Mouse (Mus musculus): ENCODE results near the gene Gm12216. TPM values are rescaled to one million over a fixed set of nuclear protein-coding genes. Genes with fewer than 3 reads are reported as not detected.
"Not testable (repeated sequence)": the region's sequence is repeated elsewhere in the genome, so short reads cannot be mapped to it uniquely, and the experiment has no call there.

The Gm12216 gene
- polyA plus RNA-seq (2015; fragmentation: Nextera tagmentation; extraction: Ambion mirVana), result 0.14 TPM in 1 of 2 replicates, not detected in the other

- H3K27ac ChIP-seq; H3K36me3 ChIP-seq; ATAC-seq (ENCODE audit: low read depth); H3K27me3 ChIP-seq; H3K9me3 ChIP-seq (replicated peaks): not testable (repeated sequence)
- WGBS (ENCODE audit: insufficient replicate concordance), result 7% methylated on average over 44 of the region's 50 CpGs
- H3K4me1 ChIP-seq (replicated peaks), result peaks cover 13% of the 10 kb centered on the region; the same call in 1 of the 2 replicates
- H3K4me3 ChIP-seq (replicated peaks), result peak within 1 kb of the TSS; percentile 64
- peak within 1 kb of the TSS; percentile 78 for H3K4me2 ChIP-seq
- DNase-seq, result peak; percentile 13
- peak within 1 kb of the TSS; percentile 68 for H3K9ac ChIP-seq
Observed at GRCm38 (mm10) chr11:53858761-53859580, at the start of gene Gm12216. Gene Gm12216, minus strand, starts transcription at chr11:53859256.

GRCm38 (mm10) chr11:53908686-53909085, 49.6 kb upstream of the Gm12216 start:
- H3K4me1 ChIP-seq (replicated peaks), result peaks cover 3% of the 10 kb centered on the region; the same call in 1 of the 2 replicates
- no peaks in the 10 kb centered on the region for H3K27me3 ChIP-seq
- no peak overlapping the region for H3K4me2 ChIP-seq
- H3K27ac ChIP-seq, result no peak overlapping the region
- DNase-seq, result no peak
- no peak for ATAC-seq (ENCODE audit: low read depth)
- no peaks in the 10 kb centered on the region for H3K36me3 ChIP-seq
- no peak overlapping the region for H3K9ac ChIP-seq
- no peak overlapping the region for H3K4me3 ChIP-seq (replicated peaks)
- no peaks in the 10 kb centered on the region for H3K9me3 ChIP-seq (replicated peaks)
- WGBS (ENCODE audit: insufficient replicate concordance), result 73% methylated on average over 8 of the region's 8 CpGs

GRCm38 (mm10) chr11:53904534-53904925, 45.5 kb upstream of the Gm12216 start:
- DNase-seq, result no peak
- no peaks in the 10 kb centered on the region for H3K36me3 ChIP-seq
- H3K27ac ChIP-seq, result no peak overlapping the region
- H3K27me3 ChIP-seq, result no peaks in the 10 kb centered on the region
- H3K9ac ChIP-seq, result no peak overlapping the region
- 71% methylated on average over 9 of the region's 9 CpGs for WGBS (ENCODE audit: insufficient replicate concordance)
- no peaks in the 10 kb centered on the region for H3K9me3 ChIP-seq (replicated peaks)
- H3K4me3 ChIP-seq (replicated peaks), result no peak overlapping the region
- ATAC-seq (ENCODE audit: low read depth), result no peak
- no peak overlapping the region for H3K4me2 ChIP-seq
- H3K4me1 ChIP-seq (replicated peaks), result peaks cover 7% of the 10 kb centered on the region; the same call in 1 of the 2 replicates

- no peaks in the 10 kb centered on the region for H3K27me3 ChIP-seq
- no peak overlapping the region for H3K9ac ChIP-seq
- no peaks in the 10 kb centered on the region for H3K36me3 ChIP-seq
- H3K4me2 ChIP-seq, result no peak overlapping the region
- H3K27ac ChIP-seq, result no peak overlapping the region
- H3K4me1 ChIP-seq (replicated peaks), result peaks cover 7% of the 10 kb centered on the region; the same call in 1 of the 2 replicates
- no peaks in the 10 kb centered on the region for H3K9me3 ChIP-seq (replicated peaks)
- DNase-seq (no peak), ATAC-seq (ENCODE audit: low read depth) (peak; percentile 53; the same call in 1 of the 2 replicates)
- 53% methylated on average over 16 of the region's 16 CpGs for WGBS (ENCODE audit: insufficient replicate concordance)
- no peak overlapping the region for H3K4me3 ChIP-seq (replicated peaks)
Observed at GRCm38 (mm10) chr11:53903781-53904533, 44.9 kb upstream of the Gm12216 start.

- ATAC-seq (ENCODE audit: low read depth) (no peak), DNase-seq (no peak)
- Histone ChIP-seq H3K9me3 (replicated peaks) (no peaks in the 10 kb centered on the region), H3K4me2 (no peak overlapping the region), H3K9ac (no peak overlapping the region), H3K36me3 (no peaks in the 10 kb centered on the region), H3K27me3 (no peaks in the 10 kb centered on the region), H3K27ac (no peak overlapping the region), H3K4me3 (replicated peaks) (no peak overlapping the region), H3K4me1 (replicated peaks) (peaks cover 7% of the 10 kb centered on the region; the same call in 1 of the 2 replicates)
- WGBS (ENCODE audit: insufficient replicate concordance), result 76% methylated on average over 14 of the region's 14 CpGs
Observed at GRCm38 (mm10) chr11:53902741-53903140, 43.7 kb upstream of the Gm12216 start.

- Histone ChIP-seq H3K27me3 (no peaks in the 10 kb centered on the region), H3K4me3 (replicated peaks) (no peak overlapping the region), H3K36me3 (no peaks in the 10 kb centered on the region), H3K27ac (no peak overlapping the region), H3K9ac (no peak overlapping the region), H3K9me3 (replicated peaks) (no peaks in the 10 kb centered on the region), H3K4me1 (replicated peaks) (peaks cover 7% of the 10 kb centered on the region; the same call in 1 of the 2 replicates), H3K4me2 (no peak overlapping the region)
- no peak for DNase-seq
- ATAC-seq (ENCODE audit: low read depth), result no peak
- 41% methylated on average over 1 of the region's 1 CpGs for WGBS (ENCODE audit: insufficient replicate concordance)
Observed at GRCm38 (mm10) chr11:53900991-53901390, 41.9 kb upstream of the Gm12216 start.

GRCm38 (mm10) chr11:53899981-53900380, 40.9 kb upstream of the Gm12216 start:
- no peaks in the 10 kb centered on the region for H3K27me3 ChIP-seq
- H3K4me3 ChIP-seq (replicated peaks), result no peak overlapping the region
- H3K27ac ChIP-seq, result no peak overlapping the region
- H3K4me1 ChIP-seq (replicated peaks), result peaks cover 7% of the 10 kb centered on the region; the same call in 1 of the 2 replicates
- WGBS (ENCODE audit: insufficient replicate concordance), result 76% methylated on average over 6 of the region's 6 CpGs
- H3K36me3 ChIP-seq, result no peaks in the 10 kb centered on the region
- DNase-seq (no peak), ATAC-seq (ENCODE audit: low read depth) (no peak)
- H3K9me3 ChIP-seq (replicated peaks), result no peaks in the 10 kb centered on the region
- no peak overlapping the region for H3K9ac ChIP-seq
- no peak overlapping the region for H3K4me2 ChIP-seq

GRCm38 (mm10) chr11:53899004-53899403, 39.9 kb upstream of the Gm12216 start:
- no peak overlapping the region for H3K4me2 ChIP-seq
- H3K4me1 ChIP-seq (replicated peaks), result peaks cover 7% of the 10 kb centered on the region; the same call in 1 of the 2 replicates
- no peak for DNase-seq
- no peak overlapping the region for H3K4me3 ChIP-seq (replicated peaks)
- H3K27ac ChIP-seq, result no peak overlapping the region
- no peak for ATAC-seq (ENCODE audit: low read depth)
- H3K36me3 ChIP-seq, result no peaks in the 10 kb centered on the region
- H3K27me3 ChIP-seq, result no peaks in the 10 kb centered on the region
- H3K9me3 ChIP-seq (replicated peaks), result no peaks in the 10 kb centered on the region
- WGBS (ENCODE audit: insufficient replicate concordance), result 58% methylated on average over 3 of the region's 3 CpGs
- no peak overlapping the region for H3K9ac ChIP-seq

- ATAC-seq (ENCODE audit: low read depth) (no peak), DNase-seq (no peak)
- H3K4me2 ChIP-seq, result no peak overlapping the region
- 69% methylated on average over 6 of the region's 6 CpGs for WGBS (ENCODE audit: insufficient replicate concordance)
- H3K36me3 ChIP-seq, result no peaks in the 10 kb centered on the region
- H3K4me1 ChIP-seq (replicated peaks), result peaks cover 12% of the 10 kb centered on the region
- no peaks in the 10 kb centered on the region for H3K27me3 ChIP-seq
- H3K9ac ChIP-seq, result no peak overlapping the region
- H3K9me3 ChIP-seq (replicated peaks), result no peaks in the 10 kb centered on the region
- H3K4me3 ChIP-seq (replicated peaks), result no peak overlapping the region
- H3K27ac ChIP-seq, result no peak overlapping the region
Observed at GRCm38 (mm10) chr11:53896935-53897334, 37.9 kb upstream of the Gm12216 start.

- no peaks in the 10 kb centered on the region for H3K36me3 ChIP-seq
- peak overlapping the region; percentile 46; the same call in 1 of the 2 replicates for H3K9ac ChIP-seq
- ATAC-seq (ENCODE audit: low read depth), result no peak
- no peaks in the 10 kb centered on the region for H3K27me3 ChIP-seq
- H3K4me2 ChIP-seq, result no peak overlapping the region
- H3K9me3 ChIP-seq (replicated peaks), result no peaks in the 10 kb centered on the region
- peak overlapping the region; percentile 37; the same call in 1 of the 2 replicates for H3K27ac ChIP-seq
- DNase-seq, result no peak
- peaks cover 42% of the 10 kb centered on the region for H3K4me1 ChIP-seq (replicated peaks)
- 37% methylated on average over 2 of the region's 2 CpGs for WGBS (ENCODE audit: insufficient replicate concordance)
- H3K4me3 ChIP-seq (replicated peaks), result no peak overlapping the region
Observed at GRCm38 (mm10) chr11:53893451-53893850, 34.4 kb upstream of the Gm12216 start.

- peak overlapping the region; percentile 33 for H3K4me2 ChIP-seq
- WGBS (ENCODE audit: insufficient replicate concordance), result 19% methylated on average over 9 of the region's 9 CpGs
Observed at GRCm38 (mm10) chr11:53892716-53893416, 33.8 kb upstream of the Gm12216 start.

More at GRCm38 (mm10) chr11:53892716-53893416, 33.8 kb upstream of the Gm12216 start:
- Histone ChIP-seq H3K4me3 (replicated peaks) (no peak overlapping the region), H3K36me3 (no peaks in the 10 kb centered on the region), H3K27ac (peak overlapping the region; percentile 37), H3K27me3 (no peaks in the 10 kb centered on the region), H3K9ac (peak overlapping the region; percentile 46; the same call in 1 of the 2 replicates), H3K4me1 (replicated peaks) (peaks cover 45% of the 10 kb centered on the region), H3K9me3 (replicated peaks) (no peaks in the 10 kb centered on the region)
- DNase-seq (peak; percentile 57), ATAC-seq (ENCODE audit: low read depth) (no peak)
